Mouse (Mus musculus): ENCODE measurements around the gene Tmem88. TPM values are rescaled to one million over a fixed set of nuclear protein-coding genes. Genes with fewer than 3 reads are reported as not detected.

The Tmem88 gene
- polyA plus RNA-seq, 1 experiment from 2014 or later, result 96.5 TPM

DNA sequence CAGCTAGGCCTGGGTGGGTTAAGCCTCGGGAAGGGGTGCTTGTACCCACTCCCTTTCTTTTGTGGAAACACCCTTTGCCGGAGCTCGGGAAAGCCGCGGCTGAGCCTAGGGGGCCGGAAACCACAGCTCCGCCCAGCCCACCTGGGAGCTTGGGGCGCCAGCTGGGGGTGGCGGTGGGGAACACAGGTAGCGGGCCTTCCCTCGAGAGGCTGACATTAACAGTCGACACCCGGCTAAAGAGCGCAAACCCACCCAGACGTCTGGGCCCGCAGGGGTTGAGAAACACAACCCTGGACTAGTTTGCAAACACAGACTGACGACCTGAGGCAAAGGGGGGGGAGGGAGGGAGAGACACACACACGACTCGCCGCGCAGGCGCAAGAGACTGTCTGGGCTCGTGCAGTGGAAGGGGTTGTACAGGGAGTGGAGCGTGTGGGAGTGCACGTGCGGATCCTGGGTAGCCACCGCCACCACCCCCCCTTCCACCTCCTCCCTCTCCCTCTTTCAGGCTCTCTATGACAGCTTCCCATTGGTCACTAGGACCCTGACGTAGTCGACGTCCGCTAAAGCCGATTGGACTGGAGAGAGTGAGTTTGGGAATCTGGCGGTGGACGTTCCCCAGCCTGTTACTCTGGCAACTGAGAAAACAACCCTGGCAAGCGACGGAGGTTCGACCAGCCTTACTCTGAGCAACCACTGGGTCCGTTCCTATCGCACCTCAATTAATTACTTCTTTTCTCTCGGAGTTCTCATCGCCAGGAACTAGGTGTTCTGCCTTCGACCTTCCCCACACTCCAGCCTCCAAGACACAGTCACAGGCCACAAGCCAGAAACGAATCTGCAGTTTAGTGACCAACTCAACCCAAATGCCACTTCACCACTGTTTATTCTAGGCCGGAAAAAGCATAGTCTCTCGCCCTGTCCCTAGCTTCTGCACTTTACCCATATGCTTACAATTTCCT is 20.7 kb upstream of the Tmem88 start:
- peaks cover 18% of the 10 kb centered on the region for H3K4me1 ChIP-seq (ENCODE audit: insufficient read depth, low read depth, low read length)

DNA sequence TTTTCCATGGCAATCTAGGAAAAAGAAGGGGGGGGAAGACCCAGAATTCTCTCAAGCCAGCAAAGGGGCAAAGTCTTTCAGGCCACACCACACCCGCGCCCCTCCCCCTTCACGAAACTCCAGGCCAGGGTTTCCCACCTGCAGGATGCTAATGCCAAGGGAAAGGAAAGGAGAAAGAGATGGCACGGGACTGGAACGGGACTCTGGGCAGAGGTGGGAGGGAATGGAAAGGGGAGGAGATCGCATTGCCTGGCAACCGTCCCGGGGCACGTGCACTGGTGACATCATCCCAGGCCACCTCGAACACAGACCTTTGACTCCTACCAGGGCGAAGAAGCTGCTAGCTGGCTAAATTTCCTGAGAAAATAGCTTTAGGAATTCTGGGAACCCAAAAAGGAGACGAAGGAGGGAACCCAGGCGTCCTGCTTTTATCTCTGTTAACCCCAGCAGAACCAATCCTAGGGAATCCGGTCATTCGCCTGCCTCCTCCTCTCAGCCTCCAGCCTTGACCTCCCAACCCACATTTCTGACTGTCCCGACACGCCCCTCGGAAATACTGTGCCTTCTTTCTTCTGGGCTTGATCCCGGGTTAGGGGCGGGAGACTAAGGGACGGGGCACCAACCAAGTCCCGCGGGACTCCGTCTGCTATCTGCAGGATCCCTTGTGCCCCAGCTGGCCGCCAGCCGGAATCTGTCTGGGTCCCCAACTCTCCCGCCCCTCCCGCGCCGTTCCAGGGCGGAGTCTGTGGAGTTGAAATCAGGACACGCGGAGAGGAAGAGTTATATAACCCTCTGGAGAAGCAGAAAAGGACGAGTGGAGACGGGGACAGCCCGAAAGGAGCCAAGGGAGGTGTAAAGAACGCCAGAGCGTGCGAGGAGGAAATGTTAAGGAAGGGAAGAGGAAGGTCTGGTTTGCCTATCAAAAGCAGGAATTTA is 19.7 kb upstream of the Tmem88 start:
- peaks cover 22% of the 10 kb centered on the region for H3K4me1 ChIP-seq (ENCODE audit: insufficient read depth, low read depth, low read length)
- peak; percentile 99 for DNase-seq (ENCODE audit: low spot score)

More for the DNA sequence above, 20.7 kb upstream of the Tmem88 start:
- ATAC-seq (peak; percentile 86), DNase-seq (ENCODE audit: low spot score) (peak; percentile 100)
- H3K4me2 ChIP-seq (replicated peaks; ENCODE audit: low read depth, low read length), result peak overlapping the region; percentile 96
- H3K27me3 ChIP-seq (replicated peaks; ENCODE audit: insufficient read depth, low read length), result no peaks in the 10 kb centered on the region
- peak overlapping the region; percentile 76 for H3K9ac ChIP-seq (replicated peaks; ENCODE audit: low read depth)
- 1% methylated on average over 44 of the region's 45 CpGs for WGBS
- H3K36me3 ChIP-seq (ENCODE audit: insufficient read depth, low read length), result no peaks in the 10 kb centered on the region
- no peak for TF ChIP-seq EP300 (IDR thresholded peaks at IDR 0.05)
- TF ChIP-seq CTCF (IDR thresholded peaks at IDR 0.05), result peak; percentile 24
- peak overlapping the region; percentile 98 for H3K27ac ChIP-seq (ENCODE audit: low read length)
- no peaks in the 10 kb centered on the region for H3K9me3 ChIP-seq (ENCODE audit: low read length)
- peak overlapping the region; percentile 54 for H3K4me3 ChIP-seq (ENCODE audit: low read depth, low read length)

DNA sequence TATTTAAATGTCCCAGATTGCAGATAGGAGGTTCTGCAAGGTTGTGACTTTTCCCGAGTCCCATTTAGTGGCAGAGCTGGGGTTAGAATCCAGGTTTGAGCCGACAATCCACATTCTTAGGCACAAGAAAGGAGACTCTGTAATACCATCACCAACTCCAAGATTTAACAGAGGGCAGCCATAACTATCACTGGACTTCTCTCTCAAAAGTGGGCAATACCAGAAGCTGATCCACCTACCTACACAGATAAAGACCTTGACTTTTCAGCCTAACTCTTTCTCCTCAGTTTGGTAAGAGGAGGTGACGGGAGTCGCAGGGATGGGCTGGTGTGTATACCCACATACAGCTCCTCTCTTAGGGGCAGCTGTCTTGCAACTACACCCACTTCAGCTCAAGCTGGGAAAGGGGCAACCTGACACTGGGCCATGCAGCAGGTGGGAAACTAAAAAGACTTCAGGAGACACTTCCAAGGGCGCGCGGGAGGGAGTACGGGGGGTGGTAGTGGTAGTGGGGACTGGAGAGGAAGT is 19.0 kb upstream of the Tmem88 start:
- no peak for TF ChIP-seq EP300 (IDR thresholded peaks at IDR 0.05)
- TF ChIP-seq CTCF (IDR thresholded peaks at IDR 0.05), result no peak

More for the DNA sequence above, 19.7 kb upstream of the Tmem88 start:
- Histone ChIP-seq H3K27ac (ENCODE audit: low read length) (peak overlapping the region; percentile 98), H3K9ac (replicated peaks; ENCODE audit: low read depth) (peak overlapping the region; percentile 76), H3K4me3 (ENCODE audit: low read depth, low read length) (peak overlapping the region; percentile 51), H3K4me2 (replicated peaks; ENCODE audit: low read depth, low read length) (peak overlapping the region; percentile 96), H3K9me3 (ENCODE audit: low read length) (no peaks in the 10 kb centered on the region), H3K27me3 (replicated peaks; ENCODE audit: insufficient read depth, low read length) (no peaks in the 10 kb centered on the region), H3K36me3 (ENCODE audit: insufficient read depth, low read length) (no peaks in the 10 kb centered on the region)
- peak; percentile 66 for ATAC-seq
- TF ChIP-seq EP300 (IDR thresholded peaks at IDR 0.05), result peak; percentile 84
- TF ChIP-seq CTCF (IDR thresholded peaks at IDR 0.05), result no peak
- WGBS, result under 1% methylated on average over 39 of the region's 39 CpGs

GRCm38 (mm10) chr11:69416509-69416908 is 18.5 kb upstream of the Tmem88 start:
- no peaks in the 10 kb centered on the region for H3K27me3 ChIP-seq (replicated peaks; ENCODE audit: insufficient read depth, low read length)
- ATAC-seq, result no peak
- no peak overlapping the region for H3K9ac ChIP-seq (replicated peaks; ENCODE audit: low read depth)
- 3% methylated on average over 4 of the region's 4 CpGs for WGBS
- H3K4me1 ChIP-seq (ENCODE audit: insufficient read depth, low read depth, low read length), result peaks cover 32% of the 10 kb centered on the region
- no peaks in the 10 kb centered on the region for H3K36me3 ChIP-seq (ENCODE audit: insufficient read depth, low read length)
- H3K9me3 ChIP-seq (ENCODE audit: low read length), result no peaks in the 10 kb centered on the region
- peak overlapping the region; percentile 51 for H3K4me3 ChIP-seq (ENCODE audit: low read depth, low read length)
- peak overlapping the region; percentile 96 for H3K4me2 ChIP-seq (replicated peaks; ENCODE audit: low read depth, low read length)
- peak; percentile 8 for DNase-seq (ENCODE audit: low spot score)
- H3K27ac ChIP-seq (ENCODE audit: low read length), result peak overlapping the region; percentile 98
- TF ChIP-seq CTCF (IDR thresholded peaks at IDR 0.05) (no peak), EP300 (IDR thresholded peaks at IDR 0.05) (no peak)

More for the DNA sequence above, 19.0 kb upstream of the Tmem88 start:
- Histone ChIP-seq H3K27ac (ENCODE audit: low read length) (peak overlapping the region; percentile 98), H3K9me3 (ENCODE audit: low read length) (no peaks in the 10 kb centered on the region), H3K4me1 (ENCODE audit: insufficient read depth, low read depth, low read length) (peaks cover 30% of the 10 kb centered on the region), H3K36me3 (ENCODE audit: insufficient read depth, low read length) (no peaks in the 10 kb centered on the region), H3K4me2 (replicated peaks; ENCODE audit: low read depth, low read length) (peak overlapping the region; percentile 96), H3K9ac (replicated peaks; ENCODE audit: low read depth) (peak overlapping the region; percentile 32; the same call in 1 of the 2 replicates), H3K4me3 (ENCODE audit: low read depth, low read length) (peak overlapping the region; percentile 51), H3K27me3 (replicated peaks; ENCODE audit: insufficient read depth, low read length) (no peaks in the 10 kb centered on the region)
- WGBS, result 8% methylated on average over 8 of the region's 8 CpGs
- DNase-seq (ENCODE audit: low spot score), result no peak
- ATAC-seq, result no peak

DNA sequence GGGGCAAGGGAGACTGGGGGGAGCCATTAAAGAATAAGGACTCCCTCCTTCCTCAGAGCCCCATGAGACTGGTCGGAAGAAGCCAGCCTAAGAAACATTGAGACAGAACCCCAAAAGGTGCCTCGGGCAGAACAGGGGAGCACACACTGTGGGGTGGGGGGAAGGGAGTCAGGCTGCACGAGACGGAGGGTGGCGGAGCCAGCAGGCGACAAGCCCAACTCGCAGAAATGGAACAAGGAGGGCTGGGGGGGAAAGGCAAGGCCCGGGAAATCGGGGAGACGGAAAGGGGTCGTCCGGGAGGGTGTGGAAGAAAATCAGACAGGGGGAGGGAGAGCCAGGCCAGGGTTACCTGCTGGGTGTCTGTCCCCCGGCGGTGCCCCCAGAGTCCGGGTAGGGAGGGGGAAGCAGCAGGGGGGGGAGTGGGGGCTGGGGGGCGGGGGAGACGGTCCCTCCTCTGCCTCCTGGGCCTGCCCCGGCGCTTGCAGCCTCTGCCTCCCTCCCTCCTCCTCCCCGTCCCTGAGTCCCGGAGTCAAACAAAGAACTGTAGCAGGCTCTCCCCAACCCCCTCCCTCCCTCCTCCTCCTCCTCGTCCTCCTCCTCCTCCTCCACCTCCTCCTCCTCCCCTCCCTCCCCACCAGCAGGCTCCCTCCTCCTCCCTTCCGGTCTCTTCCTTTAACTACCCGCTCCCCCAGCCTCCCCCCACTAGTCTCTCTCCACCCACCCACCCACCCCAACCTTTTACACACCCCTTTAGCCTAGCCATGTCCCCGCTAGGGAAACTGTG is 17.8 kb upstream of the Tmem88 start:
- WGBS, result under 1% methylated on average over 11 of the region's 25 CpGs
- TF ChIP-seq EP300 (IDR thresholded peaks at IDR 0.05) (no peak), CTCF (IDR thresholded peaks at IDR 0.05) (no peak)
- DNase-seq (ENCODE audit: low spot score), result peak; percentile 85
- no peaks in the 10 kb centered on the region for H3K27me3 ChIP-seq (replicated peaks; ENCODE audit: insufficient read depth, low read length)
- no peak for ATAC-seq
- H3K9ac ChIP-seq (replicated peaks; ENCODE audit: low read depth), result peak overlapping the region; percentile 56
- no peaks in the 10 kb centered on the region for H3K9me3 ChIP-seq (ENCODE audit: low read length)
- H3K4me1 ChIP-seq (ENCODE audit: insufficient read depth, low read depth, low read length), result peaks cover 32% of the 10 kb centered on the region
- H3K27ac ChIP-seq (ENCODE audit: low read length), result peak overlapping the region; percentile 98
- no peaks in the 10 kb centered on the region for H3K36me3 ChIP-seq (ENCODE audit: insufficient read depth, low read length)
- peak overlapping the region; percentile 96 for H3K4me2 ChIP-seq (replicated peaks; ENCODE audit: low read depth, low read length)
- peak overlapping the region; percentile 51 for H3K4me3 ChIP-seq (ENCODE audit: low read depth, low read length)
